Mouse (Mus musculus) large intestine, adult 2 months (tissue): ENCODE measurements around the gene Ppp1r9a. TPM values are rescaled to one million over a fixed set of nuclear protein-coding genes. Genes with fewer than 3 reads are reported as not detected.
"Not testable (repeated sequence)": the region's sequence is repeated elsewhere in the genome, so short reads cannot be mapped to it uniquely, and the experiment has no call there.

Source experiments
- DNase-seq: peaks from one replicate; pipeline ENCODE4 v3.0.0-alpha.2; 2012; ENCODE audit warnings: low read depth, low spot score
- WGBS: fragments of 180-500 bp; shearing (Covaris S2); methylation state at CpG from one replicate; pipeline ENCODE4 v1.1.7; 2018; 5-methylcytosine and 5-hydroxymethylcytosine counted together
- polyA plus RNA-seq: library from polyadenylated mRNA; depleted of rRNA; stranded (reverse); fragments of >200 nt; gene quantifications from 2 replicates; pipeline ENCODE4 v1.2.3, GENCODE M21; 2012; rRNA removed

The Ppp1r9a gene
- 1.8 and 2.3 TPM in 2 replicates for polyA plus RNA-seq

DNA sequence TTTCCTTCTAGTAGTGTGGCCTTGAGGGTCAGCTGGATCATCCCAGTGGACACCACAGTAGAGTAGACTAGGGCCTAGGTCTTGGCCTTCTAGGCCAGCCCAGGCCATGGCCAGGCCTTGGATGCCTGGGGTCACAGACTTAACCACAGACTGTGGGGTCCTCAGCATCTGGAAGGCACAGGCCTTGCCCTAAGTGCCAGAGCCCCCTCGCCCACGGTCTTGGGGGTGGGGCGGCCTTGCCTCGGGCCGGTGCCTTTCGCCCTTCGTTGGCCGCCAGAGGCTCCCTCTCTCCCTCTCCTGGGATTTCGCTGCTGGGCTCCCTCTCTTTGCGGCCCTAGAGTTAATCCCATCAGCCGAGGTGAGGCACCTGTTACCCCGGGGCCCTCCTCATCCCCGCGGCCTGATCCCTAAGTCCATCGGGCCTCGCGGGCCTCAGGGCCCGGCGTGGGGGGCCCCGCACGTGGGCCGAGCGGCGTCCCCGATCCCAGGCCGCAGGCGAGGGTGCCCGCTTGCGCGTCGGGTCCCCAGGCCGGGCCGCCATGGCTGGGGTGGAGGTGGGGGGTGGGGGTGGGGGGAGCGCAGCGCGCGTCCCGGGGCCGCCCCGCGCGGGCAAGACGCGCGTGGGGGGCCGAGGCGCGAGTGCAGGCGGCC is at the start of gene Ppp1r9a:
Gene Ppp1r9a, plus strand, starts transcription at position 244 of the 651 bp plus-strand sequence.
- no peak for DNase-seq
- WGBS = 2% methylated on average over 47 of the region's 49 CpGs

DNA sequence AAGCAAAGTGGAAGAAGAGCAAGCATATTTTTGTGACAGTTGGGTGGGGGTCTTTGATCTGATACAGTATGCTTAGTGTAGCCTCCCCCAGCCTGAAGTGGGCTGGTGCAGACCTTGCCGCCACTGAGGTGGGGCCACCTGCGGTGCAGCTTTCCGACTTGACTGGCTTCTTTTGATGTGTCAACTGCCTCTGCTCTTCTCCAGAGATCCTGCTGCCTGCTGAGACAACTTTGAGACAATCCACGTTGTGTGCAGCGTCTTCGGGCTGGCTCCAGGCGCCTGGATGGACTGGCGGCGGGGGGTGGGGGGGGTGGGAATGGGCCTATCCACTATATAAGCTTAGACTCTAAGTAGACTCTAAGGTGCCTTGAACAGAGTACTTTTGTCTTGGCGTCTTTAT is 47.5 kb upstream of the Ppp1r9a start:
- 85% methylated on average over 10 of the region's 10 CpGs for WGBS
- no peak for DNase-seq

DNA sequence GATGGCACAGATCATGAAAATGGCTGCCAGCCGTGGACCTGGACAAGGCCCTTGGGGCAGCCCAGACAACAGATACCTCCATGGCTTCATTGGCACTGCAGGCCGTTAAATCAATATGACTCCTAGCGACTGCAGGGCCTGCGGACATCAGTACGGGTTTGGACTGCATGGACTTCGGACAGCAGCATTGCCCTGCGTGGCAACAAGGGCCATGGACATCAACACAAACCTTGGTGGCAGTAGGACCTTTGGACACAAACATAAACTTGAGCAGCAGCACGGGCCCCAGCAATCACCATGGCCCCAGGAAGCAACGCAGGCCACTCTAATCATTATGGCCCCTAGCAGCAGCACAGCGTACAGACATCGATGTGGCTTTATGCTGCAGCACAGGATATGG is 45.8 kb upstream of the Ppp1r9a start:
- no peak for DNase-seq
- 92% methylated on average over 11 of the region's 11 CpGs for WGBS

DNA sequence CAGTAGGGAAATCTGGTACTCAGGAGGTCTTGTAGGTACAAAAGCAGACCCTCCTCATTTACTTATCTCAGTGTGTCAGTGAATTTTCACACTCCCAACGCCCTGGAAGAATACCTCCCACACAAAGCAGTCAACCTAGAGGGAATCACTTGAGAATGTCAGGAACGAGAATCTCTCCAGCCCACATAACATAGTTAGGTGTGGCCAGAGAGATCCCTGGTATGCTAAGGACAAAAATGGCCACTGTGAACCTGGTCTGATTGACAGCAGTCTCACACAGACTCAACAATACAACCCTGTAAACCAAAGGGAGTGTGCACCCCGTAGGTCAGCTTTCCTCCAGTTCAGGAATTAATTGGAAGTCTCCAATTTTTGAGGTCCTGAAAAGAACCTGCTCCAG is 18.4 kb upstream of the Ppp1r9a start:
- WGBS = 65% methylated on average over 3 of the region's 3 CpGs
- no peak for DNase-seq

DNA sequence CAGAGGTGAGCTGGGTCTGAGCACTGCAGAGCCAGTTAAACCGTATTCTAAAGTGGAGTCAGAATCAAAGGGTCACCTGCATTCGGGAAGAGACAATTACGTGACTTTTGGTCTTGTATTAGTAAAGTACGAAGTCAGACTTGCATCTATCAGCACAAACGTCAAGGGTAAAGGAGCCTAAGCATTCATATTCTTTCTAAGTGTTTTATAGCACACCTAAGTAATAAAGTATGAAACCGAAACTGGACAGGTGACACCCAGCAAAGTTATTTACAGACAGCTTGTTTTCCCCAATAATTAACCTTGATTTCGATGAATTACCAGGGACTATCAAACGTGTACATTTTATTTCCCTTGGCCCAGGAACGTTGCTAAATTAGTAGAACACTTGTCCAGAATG is 13.2 kb upstream of the Ppp1r9a start:
- DNase-seq = peak; percentile 48
- 26% methylated on average over 9 of the region's 9 CpGs for WGBS

DNA sequence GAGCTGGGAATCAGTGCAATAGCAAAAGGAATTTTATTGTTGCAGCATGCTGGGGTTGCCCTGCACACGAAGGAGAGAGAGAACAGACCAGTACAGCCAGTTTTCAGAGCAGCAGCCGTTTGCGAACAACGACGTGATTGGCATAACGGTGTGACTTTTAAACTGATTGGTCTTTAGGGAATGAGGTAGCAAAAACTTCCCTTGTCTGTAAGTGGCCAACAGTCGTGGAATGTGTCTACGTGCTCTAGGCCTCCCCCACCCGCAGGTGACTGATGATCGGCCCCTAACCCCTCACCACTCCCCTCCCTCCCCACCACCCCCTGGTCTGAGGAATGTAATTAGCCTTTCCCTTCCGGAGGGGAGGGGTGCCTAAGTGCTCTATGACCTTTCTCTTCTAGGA is 10.3 kb upstream of the Ppp1r9a start:
- WGBS = 76% methylated on average over 11 of the region's 11 CpGs
- DNase-seq = no peak

DNA sequence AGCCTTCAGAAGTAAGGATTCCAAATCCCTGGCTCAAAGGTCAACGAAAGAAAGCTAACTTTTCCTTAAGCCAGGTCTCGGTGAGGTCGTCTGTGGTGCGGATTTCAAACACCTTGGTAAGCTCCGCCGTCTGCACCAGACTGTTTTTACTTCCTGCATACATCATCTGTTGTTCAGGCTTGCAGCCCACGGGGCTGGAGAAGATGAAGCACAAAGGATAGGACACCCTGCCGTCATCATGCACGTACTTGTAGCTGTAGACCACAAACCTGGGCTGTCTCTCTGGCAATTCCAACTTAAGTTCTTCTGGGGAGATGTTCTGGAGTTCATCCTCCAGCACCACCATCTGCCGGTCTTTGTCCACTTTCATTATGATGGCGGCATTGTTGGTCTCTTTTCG is 9.4 kb upstream of the Ppp1r9a start:
- WGBS = 82% methylated on average over 12 of the region's 12 CpGs
- DNase-seq = not testable (repeated sequence)

DNA sequence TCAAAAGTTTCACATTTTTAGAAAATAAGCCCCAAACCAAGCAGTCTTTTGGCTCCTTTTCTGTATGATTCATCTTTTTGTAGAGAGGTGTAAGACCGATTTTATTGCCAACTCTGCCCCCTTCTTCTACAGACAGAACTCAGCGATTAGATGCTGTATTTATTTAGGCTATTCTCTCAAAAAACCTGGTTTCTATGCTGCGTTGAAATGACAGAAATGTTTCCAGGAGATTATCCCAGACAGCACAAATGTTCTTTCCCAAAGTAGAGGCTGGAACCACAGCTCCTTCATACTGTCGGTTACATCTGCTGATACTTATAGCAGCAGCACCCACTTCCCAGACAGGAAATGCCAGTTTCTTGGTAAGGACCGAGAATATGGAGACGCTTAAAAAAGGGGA is 2.8 kb upstream of the Ppp1r9a start:
- 82% methylated on average over 6 of the region's 6 CpGs for WGBS
- no peak for DNase-seq

DNA sequence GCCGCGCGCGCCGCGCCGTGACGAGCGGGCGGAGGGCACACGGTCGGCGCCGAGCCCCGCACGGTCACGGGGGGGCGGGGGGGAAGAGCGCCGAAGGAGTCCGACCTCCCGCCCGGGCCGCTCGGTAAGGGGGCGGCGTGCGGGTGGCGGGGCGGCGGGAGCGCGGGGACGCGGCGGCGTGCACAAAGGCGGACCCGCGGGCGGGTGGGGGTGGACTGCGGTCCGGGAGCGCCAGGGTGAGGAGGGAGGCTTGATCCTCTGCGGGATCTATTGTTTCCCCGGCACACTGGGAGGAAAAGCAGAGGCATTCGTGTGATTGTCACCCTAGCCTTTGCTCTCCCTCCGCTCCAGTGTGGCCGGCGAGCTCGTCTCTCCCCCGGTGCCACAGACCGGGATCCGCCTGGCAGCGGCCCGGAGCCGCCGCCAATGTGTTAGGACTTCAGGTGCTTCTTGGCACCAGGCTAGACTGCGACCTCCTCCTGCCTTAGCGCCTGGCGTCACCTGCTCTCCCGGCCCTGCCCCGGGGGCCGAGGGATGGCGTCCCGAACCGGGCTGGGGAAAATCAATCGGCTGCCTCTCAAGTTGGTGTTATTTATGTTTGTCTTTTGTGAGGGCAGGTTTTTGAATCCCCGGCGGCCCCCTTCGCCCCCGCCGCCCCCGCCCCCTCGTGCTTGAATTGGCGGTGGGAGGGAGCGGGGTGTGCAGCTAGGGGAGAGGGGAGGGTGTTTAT is 773 bp downstream of the Ppp1r9a start:
- 1% methylated on average over 56 of the region's 77 CpGs for WGBS
- DNase-seq = no peak

DNA sequence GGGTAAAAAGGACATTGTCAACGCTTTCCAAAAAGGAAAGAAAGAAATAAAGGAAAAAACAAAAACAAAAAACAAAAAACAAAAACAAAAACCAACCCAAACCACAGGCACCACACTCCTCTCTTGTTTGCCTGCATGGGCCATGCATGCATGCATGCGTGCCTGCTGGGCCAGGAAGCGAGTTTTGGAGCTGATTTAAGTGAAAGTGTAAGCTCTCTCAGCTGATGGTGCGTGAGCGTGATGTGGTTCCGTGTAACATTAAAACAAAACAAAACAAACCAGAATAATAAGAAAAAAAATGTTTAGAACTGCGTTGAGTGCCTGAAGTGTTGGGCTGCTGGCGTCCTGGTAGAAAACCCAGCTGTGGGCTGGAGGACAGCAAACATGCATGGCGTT is 1.3 kb downstream of the Ppp1r9a start:
- 10% methylated on average over 9 of the region's 9 CpGs for WGBS

DNA sequence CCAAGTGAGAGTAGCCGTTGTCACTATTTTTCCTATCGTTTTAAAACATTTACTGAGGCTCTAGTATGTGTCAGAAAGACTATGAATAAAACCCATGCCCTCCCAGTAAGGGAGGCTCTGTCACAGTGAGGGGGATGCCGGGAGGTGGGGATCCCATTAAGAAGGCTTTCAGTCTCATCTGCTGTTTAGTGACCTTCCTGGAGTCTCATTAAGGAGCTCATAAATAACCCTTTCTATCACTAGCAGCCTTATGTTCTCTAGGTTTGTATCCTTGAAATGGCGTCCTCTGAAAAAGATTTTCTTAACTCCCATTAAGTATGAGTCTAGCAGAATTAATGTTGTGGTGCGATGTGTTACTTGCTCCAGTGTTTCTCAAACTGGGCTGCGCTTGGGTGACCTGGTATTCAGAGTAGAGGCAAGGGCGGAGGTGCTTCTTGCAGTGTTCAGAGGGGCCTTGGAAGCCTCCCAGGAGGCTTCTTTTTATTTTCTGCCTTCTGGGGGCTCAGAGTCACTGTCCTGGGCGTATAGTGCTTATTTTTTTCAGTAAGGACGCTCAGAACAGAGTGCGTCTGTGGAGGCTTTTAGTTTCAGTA is 7.4 kb downstream of the Ppp1r9a start:
- no peak for DNase-seq
- WGBS = 87% methylated on average over 10 of the region's 10 CpGs

More for the DNA sequence above, 1.3 kb downstream of the Ppp1r9a start:
- DNase-seq = no peak

DNA sequence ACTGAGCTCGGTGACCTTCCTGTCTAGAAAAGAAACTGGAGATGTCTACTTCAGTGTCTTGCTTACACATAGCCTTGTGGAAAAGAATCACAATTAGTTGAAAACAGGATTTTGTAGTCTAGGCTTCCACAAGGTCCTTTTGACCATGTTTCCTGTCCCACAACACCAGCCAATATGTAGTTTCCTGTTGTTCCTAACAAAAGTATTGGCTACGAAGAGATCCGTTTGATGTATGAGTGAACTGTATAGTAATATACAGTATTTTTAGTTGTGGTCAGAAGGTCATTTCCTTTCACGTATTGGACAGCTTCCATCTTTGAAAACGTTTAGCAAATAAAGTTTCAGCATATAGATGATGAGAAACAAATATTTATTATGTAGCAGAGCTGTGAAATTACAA is 15.8 kb downstream of the Ppp1r9a start:
- WGBS = 65% methylated on average over 5 of the region's 5 CpGs
- no peak for DNase-seq

DNA sequence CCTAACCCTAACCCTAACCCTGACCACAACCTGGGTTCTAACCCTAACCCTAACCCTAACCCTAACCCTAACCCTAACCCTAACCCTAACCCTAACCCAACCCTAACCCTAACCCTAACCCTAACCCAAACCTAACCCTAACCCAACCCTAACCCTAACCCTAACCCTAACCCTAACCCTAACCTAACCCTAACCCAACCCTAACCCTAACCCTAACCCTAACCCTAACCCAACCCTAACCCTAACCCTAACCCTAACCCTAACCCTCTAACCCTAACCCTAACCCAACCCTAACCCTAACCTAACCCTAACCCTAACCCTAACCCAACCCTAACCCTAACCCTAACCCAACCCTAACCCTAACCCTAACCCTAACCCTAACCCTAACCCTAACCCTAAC is 21.1 kb downstream of the Ppp1r9a start:
- DNase-seq = not testable (repeated sequence)

DNA sequence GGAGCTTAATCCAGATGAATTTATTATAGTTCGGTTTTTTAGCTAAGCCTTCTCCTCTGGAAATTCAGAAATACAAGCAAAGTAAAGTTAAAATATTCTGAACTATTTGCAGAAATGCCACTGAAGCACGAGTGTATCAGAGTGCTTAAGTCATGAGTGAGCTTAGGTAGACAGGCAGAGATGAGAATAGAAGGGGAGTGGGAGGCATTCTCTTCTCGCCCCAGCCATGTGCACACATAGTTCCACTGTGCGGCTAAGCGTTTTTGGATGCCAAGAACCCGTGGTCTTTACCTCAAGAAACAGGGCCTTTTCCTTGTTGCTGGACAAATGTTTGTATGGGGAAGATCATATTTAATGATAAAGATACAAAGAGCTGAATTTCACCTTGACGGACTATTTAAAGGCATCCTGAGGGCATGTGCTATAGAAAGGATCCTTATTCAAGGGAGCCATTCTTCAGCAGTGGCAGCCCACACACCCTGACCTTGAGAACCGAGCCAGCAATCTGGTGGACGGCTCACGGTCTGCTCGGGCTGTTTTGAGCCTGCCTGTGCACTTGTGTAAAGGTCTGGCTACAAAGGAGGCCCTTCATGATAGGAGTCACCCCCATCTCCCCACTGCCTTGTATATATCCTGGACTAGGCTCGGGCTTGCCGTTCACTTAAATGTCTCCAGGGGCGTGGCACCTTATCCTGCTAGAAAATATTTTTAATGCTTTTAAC is 23.4 kb downstream of the Ppp1r9a start:
- WGBS = 69% methylated on average over 14 of the region's 14 CpGs
- no peak for DNase-seq

DNA sequence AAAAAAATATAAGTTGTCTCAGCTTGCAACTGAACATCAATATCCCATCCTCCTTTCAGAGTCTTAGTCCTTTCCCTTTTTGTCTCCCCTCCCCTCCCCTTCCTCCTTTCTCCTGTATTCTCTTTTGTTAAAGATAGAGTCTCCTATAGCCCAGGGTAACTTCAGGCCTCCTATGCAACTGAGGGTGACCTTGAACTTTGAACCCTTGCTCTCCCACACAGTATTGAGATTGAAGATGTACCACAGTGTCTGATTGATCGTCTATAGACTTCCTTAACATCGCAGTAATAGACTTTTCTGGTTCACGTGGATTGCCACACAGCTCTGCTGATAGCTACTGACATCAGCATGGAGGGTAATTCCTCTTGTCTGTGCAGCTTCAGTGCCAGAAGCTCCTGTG is 27.6 kb downstream of the Ppp1r9a start:
- DNase-seq = no peak
- 88% methylated on average over 3 of the region's 3 CpGs for WGBS

DNA sequence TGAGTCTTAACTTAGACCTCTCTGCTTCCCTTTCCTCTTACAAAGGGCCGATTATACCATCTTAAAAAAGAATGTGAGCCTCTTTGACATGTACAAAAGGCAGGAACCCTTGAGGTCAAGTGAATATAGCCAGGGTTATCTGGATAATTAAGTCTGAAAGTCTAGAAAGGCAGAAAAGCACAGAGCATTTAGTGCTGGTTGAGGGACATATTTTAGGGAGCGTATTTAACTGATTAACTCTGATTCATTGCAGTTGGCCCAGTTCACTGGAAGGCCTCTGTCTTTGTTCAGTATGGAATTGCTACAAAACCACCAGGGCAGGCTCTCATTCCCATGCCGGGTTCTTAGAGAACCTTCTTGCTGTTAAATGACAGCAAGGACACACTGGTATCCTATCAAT is 36.2 kb downstream of the Ppp1r9a start:
- no peak for DNase-seq
- 73% methylated on average over 3 of the region's 3 CpGs for WGBS

DNA sequence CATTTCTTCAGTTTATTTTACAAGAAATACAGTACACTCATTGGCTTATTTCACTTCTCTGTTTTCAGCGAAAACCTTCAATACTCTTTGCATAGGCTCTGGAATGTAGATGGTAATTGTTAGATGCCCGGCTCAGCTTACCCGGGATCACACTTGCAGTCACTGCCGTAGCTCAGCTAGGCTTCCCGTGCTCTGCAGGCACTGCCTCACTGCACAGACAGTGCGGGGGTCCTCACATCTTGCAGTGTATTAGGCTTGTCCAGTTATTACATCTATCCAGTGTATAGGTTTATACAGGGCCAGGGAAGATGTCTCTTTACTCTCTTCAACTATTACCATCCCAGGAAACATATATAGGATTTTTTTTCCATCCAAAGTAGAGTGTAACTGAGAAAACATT is 37.4 kb downstream of the Ppp1r9a start:
- WGBS = 88% methylated on average over 6 of the region's 6 CpGs
- DNase-seq = no peak

DNA sequence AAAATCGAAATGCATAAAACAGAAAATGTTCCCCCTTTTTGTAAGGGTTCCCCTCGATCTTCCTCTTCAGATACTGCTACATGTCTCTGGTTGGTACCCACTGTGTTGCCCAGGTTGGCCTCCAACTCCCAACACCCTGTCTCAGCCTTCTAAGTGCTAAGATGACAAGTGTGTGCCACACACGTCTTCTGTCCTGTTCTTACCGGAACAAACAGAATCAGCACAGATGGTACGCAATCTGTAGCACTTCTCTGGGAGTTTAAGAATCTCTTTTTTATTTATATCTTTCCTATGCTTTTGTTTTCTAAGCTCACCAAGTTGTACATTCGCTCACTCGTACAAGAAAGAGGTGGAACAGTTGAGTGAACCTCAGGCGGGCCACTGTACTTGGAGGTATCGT is 37.9 kb downstream of the Ppp1r9a start:
- DNase-seq = no peak
- 90% methylated on average over 9 of the region's 9 CpGs for WGBS

DNA sequence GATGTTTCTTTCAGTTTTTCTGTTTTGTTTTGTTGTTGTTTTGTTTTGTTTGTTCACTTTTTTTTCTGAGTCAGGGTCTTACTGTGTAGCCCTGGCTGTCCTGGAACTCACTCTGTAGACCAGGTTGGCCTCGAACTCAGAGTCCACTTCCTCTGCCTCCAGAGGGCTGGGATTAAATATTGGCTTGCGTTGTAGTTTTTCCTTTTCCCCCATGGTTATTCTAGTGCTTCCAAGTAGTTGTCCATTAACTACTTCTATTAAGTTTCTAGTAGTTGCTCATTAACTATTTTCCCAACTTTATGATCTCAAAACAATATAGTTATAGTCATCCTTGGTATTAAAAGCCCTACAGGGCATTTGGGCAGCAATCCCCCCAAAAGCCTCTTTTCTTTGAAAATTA is 41.1 kb downstream of the Ppp1r9a start:
- no peak for DNase-seq
- 43% methylated on average over 2 of the region's 2 CpGs for WGBS

DNA sequence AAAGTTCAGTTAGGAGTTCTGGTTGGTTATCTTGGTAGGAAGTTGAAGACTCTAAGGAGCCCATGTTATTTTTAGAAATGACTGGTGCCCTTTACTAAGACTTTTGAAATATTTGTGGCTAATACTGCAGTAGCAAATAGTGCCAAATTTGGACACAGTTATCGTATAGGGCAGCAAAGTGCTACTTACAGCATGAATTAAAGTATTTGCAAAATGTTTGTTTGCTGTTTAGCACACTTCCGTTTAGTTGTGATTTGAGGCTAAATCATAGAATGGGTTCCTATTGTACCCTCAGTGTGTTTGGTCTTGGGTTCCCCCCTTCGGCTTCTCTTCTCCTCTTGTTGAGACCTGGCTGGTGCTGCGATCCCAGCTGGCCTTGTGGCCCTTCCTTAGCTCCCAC is 45.3 kb downstream of the Ppp1r9a start:
- DNase-seq = no peak
- 89% methylated on average over 4 of the region's 4 CpGs for WGBS

DNA sequence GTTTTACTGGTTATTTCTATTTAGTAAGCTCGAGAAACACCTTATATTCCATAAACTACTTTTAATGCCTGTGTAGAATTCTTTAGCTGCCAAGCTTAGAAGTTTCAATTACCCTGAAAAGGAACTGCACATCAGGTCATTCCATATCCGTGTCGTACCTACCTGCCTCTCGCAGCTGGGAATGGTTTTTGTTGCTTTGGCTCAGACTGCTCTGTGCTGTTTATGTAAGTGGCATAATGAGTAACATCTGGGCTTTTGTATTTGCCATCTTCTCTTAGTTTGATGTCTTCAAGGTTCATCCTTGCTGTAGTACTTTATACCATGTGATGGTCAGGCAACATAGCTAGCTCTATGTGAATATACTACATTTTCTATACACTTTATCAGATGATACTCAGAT is 47.0 kb downstream of the Ppp1r9a start:
- WGBS = 87% methylated on average over 4 of the region's 4 CpGs

More for the DNA sequence above, 47.0 kb downstream of the Ppp1r9a start:
- no peak for DNase-seq
